Mouse (Mus musculus): ENCODE measurements around the gene Olfr1116. TPM values are rescaled to one million over a fixed set of nuclear protein-coding genes. Genes with fewer than 3 reads are reported as not detected.
"Not testable (repeated sequence)": the region's sequence is repeated elsewhere in the genome, so short reads cannot be mapped to it uniquely, and the experiment has no call there.

Gene Olfr1116
- total RNA-seq (2021) = not detected in 2 replicates
- long read RNA-seq, experiment 1 = 0 reads
- long read RNA-seq, experiment 2 = 0 reads

GRCm38 (mm10) chr2:87267234-87267633, at the start of gene Olfr1116:
Gene Olfr1116, plus strand, starts transcription at chr2:87267534.
- no peak for DNase-seq

DNA sequence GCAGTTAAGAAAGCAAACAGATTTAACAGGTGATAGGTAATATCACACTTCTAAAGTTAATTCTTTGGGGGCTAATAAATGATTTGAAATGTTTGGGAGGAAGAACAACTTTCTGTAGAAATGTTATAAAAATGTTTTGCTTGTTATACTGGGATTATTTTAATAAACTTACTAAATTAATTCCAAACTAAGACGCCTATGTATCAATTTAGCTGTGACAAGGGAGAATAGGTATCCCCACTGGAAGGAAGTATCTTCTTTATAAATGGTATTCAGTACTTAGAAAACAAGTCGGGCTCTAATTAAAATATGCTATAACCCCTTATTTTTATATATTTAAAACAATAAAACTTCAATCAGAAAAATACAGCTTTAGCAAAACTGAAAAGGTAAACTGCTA, 19.6 kb upstream of the Olfr1116 start, which contains the start of gene Olfr1115:
Gene Olfr1115, plus strand, starts transcription at position 301 of the 400 bp plus-strand sequence.
- no peak for DNase-seq

DNA sequence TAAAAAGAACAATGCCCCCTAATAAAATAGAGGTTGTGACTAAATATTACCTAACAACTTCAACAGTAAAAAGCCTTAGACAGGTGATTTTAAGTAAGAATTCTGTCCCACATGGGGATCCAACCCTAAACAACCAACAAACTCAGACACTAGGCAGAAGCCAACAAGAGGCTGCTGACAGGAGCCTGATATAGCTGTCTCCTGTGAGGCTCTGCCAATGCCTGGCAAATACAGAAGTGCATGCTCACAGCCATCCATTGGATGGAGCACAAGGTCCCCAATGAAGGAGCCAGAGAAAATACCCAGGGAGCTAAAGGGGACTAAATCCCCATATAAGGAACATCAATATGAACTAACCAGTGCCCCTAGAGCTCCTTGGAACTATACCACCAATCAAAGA, 26.6 kb downstream of the Olfr1116 start:
- DNase-seq = not testable (repeated sequence)

DNA sequence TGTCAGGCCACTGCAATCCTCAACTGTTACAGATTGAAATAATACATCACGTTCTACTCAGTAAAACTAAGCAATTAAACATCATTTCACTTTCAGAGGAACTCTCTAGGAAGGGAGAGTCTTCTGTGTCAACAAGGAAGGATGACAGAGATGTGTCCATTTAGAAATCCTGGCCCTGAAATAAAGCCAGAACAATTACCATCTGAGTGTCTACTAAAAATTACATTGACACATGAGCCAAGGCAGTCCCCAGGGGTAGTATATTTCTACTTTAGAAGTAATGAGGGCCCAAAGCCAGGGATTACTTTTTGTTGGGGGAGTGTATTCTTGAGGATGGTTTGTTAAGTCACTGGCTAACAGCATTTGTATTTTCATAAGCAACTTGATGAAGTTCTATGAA, 39.9 kb downstream of the Olfr1116 start, which contains the start of gene Olfr1118:
Gene Olfr1118, plus strand, starts transcription at position 301 of the 400 bp plus-strand sequence.
- no peak for DNase-seq

Small RNAs within 50 kb of the gene (microRNA-seq; reads per million reads assigned to microRNA genes)
- 0 reads per million in 2 experiments for gene Gm27438

Other genes with a start within 250 kb of the Olfr1116 start
- not detected in 2 replicates for gene Olfr1104, start 240.5 kb upstream of the Olfr1116 start, total RNA-seq (2021)
- gene Olfr1105, start 231.0 kb upstream of the Olfr1116 start, total RNA-seq (2021) = not detected in 2 replicates
- not detected in 2 replicates for gene Olfr1106, start 215.3 kb upstream of the Olfr1116 start, total RNA-seq (2021)
- not detected in 2 replicates for gene Olfr1107, start 191.7 kb upstream of the Olfr1116 start, total RNA-seq (2021)
- gene Olfr1109, start 171.5 kb upstream of the Olfr1116 start, total RNA-seq (2021) = not detected in 2 replicates
- gene Olfr259, start 153.0 kb upstream of the Olfr1116 start, total RNA-seq (2021) = not detected in 2 replicates
- gene Olfr1110, start 127.2 kb upstream of the Olfr1116 start, total RNA-seq (2021) = not detected in 2 replicates
- gene Olfr1111, start 114.9 kb upstream of the Olfr1116 start, total RNA-seq (2021) = not detected in 2 replicates
- gene Olfr1112, start 79.7 kb upstream of the Olfr1116 start, total RNA-seq (2021) = not detected in 2 replicates
- gene Olfr1113, start 58.6 kb upstream of the Olfr1116 start, total RNA-seq (2021) = not detected in 2 replicates
- gene Olfr1115, start 19.5 kb upstream of the Olfr1116 start, total RNA-seq (2021) = not detected in 2 replicates
- gene Olfr1118, start 40.0 kb downstream of the Olfr1116 start, total RNA-seq (2021) = not detected in 2 replicates
- not detected in 2 replicates for gene Olfr1120, start 87.3 kb downstream of the Olfr1116 start, total RNA-seq (2021)
- gene Olfr1121, start 102.4 kb downstream of the Olfr1116 start, total RNA-seq (2021) = not detected in 2 replicates
- gene Olfr1122, start 118.3 kb downstream of the Olfr1116 start, total RNA-seq (2021) = not detected in 2 replicates
- not detected in 2 replicates for gene Olfr1123, start 149.1 kb downstream of the Olfr1116 start, total RNA-seq (2021)
- gene Olfr1124, start 162.7 kb downstream of the Olfr1116 start, total RNA-seq (2021) = not detected in 2 replicates
- not detected in 2 replicates for gene Olfr1126, start 186.4 kb downstream of the Olfr1116 start, total RNA-seq (2021)
- not detected in 2 replicates for gene Pramel7, start 229.6 kb downstream of the Olfr1116 start, total RNA-seq (2021)
- gene Pramel6, start 239.0 kb downstream of the Olfr1116 start, total RNA-seq (2021) = not detected in 2 replicates

Measured in adrenal gland, postnatal 14 days (tissue).